Comparison of ENCODE assay signal across 9 mouse cellular contexts in the genomic region with DNA sequence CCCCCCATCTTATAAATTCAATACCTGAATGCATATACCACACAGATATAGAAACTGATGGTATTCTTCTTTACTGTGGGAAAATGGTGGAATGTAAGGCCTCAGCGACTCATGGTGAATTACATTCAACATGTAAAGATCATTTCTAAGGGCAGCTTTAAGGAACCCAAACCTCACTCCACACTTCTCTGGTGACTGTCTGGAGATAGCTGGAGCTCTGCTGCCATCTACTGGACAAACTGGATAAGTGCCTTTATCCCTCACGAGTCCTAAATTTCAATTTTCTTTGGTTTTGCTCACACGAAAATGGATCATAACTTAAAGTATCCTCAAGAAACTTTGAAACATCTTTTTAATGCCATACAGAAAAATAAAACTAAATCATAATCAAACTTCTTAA. TPM values are rescaled to one million over a fixed set of nuclear protein-coding genes. Genes with fewer than 3 reads are reported as not detected.
DNase-seq lines count a peak whose midpoint lies in the region; ATAC-seq and TF ChIP-seq lines count a peak whose summit lies in the region.
"Had no signal": no experiment of that assay in that cellular context is flagged by ENCODE, and none has a peak within 500 bp of the region (broad histone marks: within the 10 kb centered on the region; RNA-seq: fewer than 3 reads in every experiment).

No protein-coding gene starts in this region.

- H3K27me3 ChIP-seq in forebrain, embryonic 15.5 days, result no peaks in the 10 kb centered on the region
- no peaks in the 10 kb centered on the region for H3K27me3 ChIP-seq in midbrain, embryonic 10.5 days (ENCODE audit: low read depth, poor library complexity, severe bottlenecking)

- no peak overlapping the region for H3K9ac ChIP-seq in ES-E14 (ENCODE audit: insufficient read depth, low read depth, low read length, poor library complexity, severe bottlenecking)
- H3K9ac ChIP-seq in forebrain, embryonic 15.5 days (replicated peaks), result no peak overlapping the region

- peak; percentile 34 for DNase-seq in layer of hippocampus, adult 9-11 months
- no peak for DNase-seq in layer of hippocampus, postnatal 36 days
- peak; percentile 42 for DNase-seq in ES-E14 (ENCODE audit: low read depth, low spot score)
- peak; percentile 56 to 60 for DNase-seq in cerebellum, adult 18-20 months
- peak; percentile 66 for DNase-seq in kidney, postnatal 10 days
- DNase-seq in midbrain, embryonic 10.5 days (ENCODE audit: low spot score), result peak; percentile 58
- no peak for DNase-seq in T-cell, adult 2 months (ENCODE audit: low spot score)

- in situ Hi-C loops in ES-E14 (cut with MboI; ENCODE audit: low sequenced_read_pairs in 2 of 2, unreplicated experiment in 2 of 2), result no loop called here

- ATAC-seq in forebrain, embryonic 15.5 days (replicated peaks), result peak; percentile 83

- no peak overlapping the region for H3K4me3 ChIP-seq in ES-E14 (ENCODE audit: insufficient read depth in 1 of 2, low read depth in 1 of 2, low read length in 2 of 2, poor library complexity in 1 of 2, severe bottlenecking in 1 of 2)
- no peak overlapping the region for H3K4me3 ChIP-seq in forebrain, embryonic 15.5 days
- 0 out of 2 replicates have a peak overlapping the region, but pooled peaks have one; percentile 11 for H3K4me3 ChIP-seq in midbrain, embryonic 10.5 days
- H3K4me3 ChIP-seq: erythroblast, embryonic 14.5 days had no signal

- no peak overlapping the region for H3K27ac ChIP-seq in ES-E14 (ENCODE audit: insufficient read depth, low read depth, low read length, poor library complexity, severe bottlenecking)
- no peak overlapping the region for H3K27ac ChIP-seq in forebrain, embryonic 15.5 days (replicated peaks)
- no peak overlapping the region for H3K27ac ChIP-seq in midbrain, embryonic 10.5 days (replicated peaks)

- H3K9me3 ChIP-seq in ES-E14 (ENCODE audit: control insufficient read depth, insufficient read depth, low read depth, low read length), result no peaks in the 10 kb centered on the region
- no peaks in the 10 kb centered on the region for H3K9me3 ChIP-seq in forebrain, embryonic 15.5 days
- H3K9me3 ChIP-seq in midbrain, embryonic 10.5 days (replicated peaks), result no peaks in the 10 kb centered on the region

- H3K4me2 ChIP-seq in forebrain, embryonic 15.5 days (replicated peaks), result no peak overlapping the region

- WGBS in forebrain, embryonic 15.5 days, result under 1% methylated on average over 3 of the region's 3 CpGs
- WGBS in midbrain, embryonic 10.5 days, result 8% methylated on average over 3 of the region's 3 CpGs

- no peaks in the 10 kb centered on the region for H3K4me1 ChIP-seq in ES-E14 (ENCODE audit: control insufficient read depth in 2 of 2, insufficient read depth in 2 of 2, low read length in 2 of 2, poor library complexity in 1 of 2)
- H3K4me1 ChIP-seq in forebrain, embryonic 15.5 days, result no peaks in the 10 kb centered on the region
- H3K4me1 ChIP-seq in midbrain, embryonic 10.5 days, result no peaks in the 10 kb centered on the region

- no peaks in the 10 kb centered on the region for H3K36me3 ChIP-seq in ES-E14 (ENCODE audit: control insufficient read depth, insufficient read depth, low read length, poor library complexity, severe bottlenecking)
- peaks cover 19% of the 10 kb centered on the region for H3K36me3 ChIP-seq in forebrain, embryonic 15.5 days
- no peaks in the 10 kb centered on the region for H3K36me3 ChIP-seq in midbrain, embryonic 10.5 days

TF ChIP-seq in ES-E14, 5 proteins besides CTCF, POLR2A, EP300 and RAD21:
- TF ChIP-seq CHD2 (IDR thresholded peaks at IDR 0.05; ENCODE audit: low read depth, low read length), result no peak
- no peak for TF ChIP-seq MAFK (IDR thresholded peaks at IDR 0.05; ENCODE audit: insufficient read depth, low read depth, low read length)
- no peak for TF ChIP-seq ZNF384 (IDR thresholded peaks at IDR 0.05; ENCODE audit: low read depth, low read length)
- TF ChIP-seq HCFC1 (IDR thresholded peaks at IDR 0.05; ENCODE audit: borderline replicate concordance, insufficient read depth, low read length), result no peak
- TF ChIP-seq ZC3H11A (IDR thresholded peaks at IDR 0.05; ENCODE audit: borderline replicate concordance, low read depth, low read length), result peak; percentile 99

RNA-seq across cellular contexts. Expression of a gene that starts 11.4 kb away (rescaled TPM):
- 10 to 100 TPM; 87.8 to 93.5 TPM for total RNA-seq in layer of hippocampus, postnatal 36 days (2021)
- total RNA-seq in ES-E14 (2012; rRNA removed), result 0.04 TPM in 1 of 2 replicates, not detected in the other
- polyA plus RNA-seq in forebrain, embryonic 15.5 days (2015; fragmentation: Nextera tagmentation; extraction: Ambion mirVana), result 13.9 and 17.2 TPM in 2 replicates
- 0.52 and 1.3 TPM in 2 replicates for polyA plus RNA-seq in midbrain, embryonic 10.5 days (2016; fragmentation: Nextera tagmentation; extraction: Ambion mirVana)
- polyA plus RNA-seq: erythroblast, embryonic 14.5 days had no signal

Comparison
In these comparisons a context has a peak if more than half of its experiments do, and no peak if none do; other contexts are left out.
1. DNase-seq: peak in layer of hippocampus, adult 9-11 months (single experiment), ES-E14 (single experiment), cerebellum, adult 18-20 months (2 of 2), kidney, postnatal 10 days (single experiment) and midbrain, embryonic 10.5 days (single experiment); none in layer of hippocampus, postnatal 36 days (0 of 2) and T-cell, adult 2 months (single experiment).
2. RNA of a gene that starts 11.4 kb away (total RNA-seq): 87.8 to 93.5 TPM in layer of hippocampus, postnatal 36 days; 0.04 TPM in ES-E14; every median in the first group is over 10 times any median in the second.